Mouse (Mus musculus): ENCODE results near the gene Fam19a1. TPM values are rescaled to one million over a fixed set of nuclear protein-coding genes. Genes with fewer than 3 reads are reported as not detected.

The Fam19a1 gene
- polyA plus RNA-seq, 1 experiment from 2014 or later = 10.6 TPM

DNA sequence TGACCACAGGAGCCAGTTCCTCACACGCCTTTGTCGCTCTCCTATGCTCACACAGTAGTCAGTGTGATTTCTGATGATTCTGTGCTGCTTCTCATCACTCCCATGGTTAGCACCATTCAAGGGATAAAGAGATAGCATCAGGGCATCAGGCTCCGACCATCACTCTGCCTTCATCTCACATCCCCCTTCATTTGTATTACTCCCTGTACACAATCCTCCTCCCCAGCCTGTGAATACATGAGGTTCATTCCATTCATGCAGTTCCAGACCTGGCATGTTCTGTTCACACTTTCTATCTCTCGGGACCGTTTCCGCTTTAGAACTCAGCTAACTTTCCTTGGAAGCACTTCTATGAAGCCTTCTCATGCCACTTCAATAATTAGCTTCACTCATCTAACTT lies 259.9 kb downstream of the Fam19a1 start:
- DNase-seq (ENCODE audit: low spot score) = no peak
- no peak overlapping the region for H3K27ac ChIP-seq (ENCODE audit: low read depth)
- no peak overlapping the region for H3K9ac ChIP-seq (ENCODE audit: low read length)
- H3K27me3 ChIP-seq (replicated peaks; ENCODE audit: control insufficient read depth, insufficient read depth, low read length) = no peaks in the 10 kb centered on the region
- H3K9me3 ChIP-seq (ENCODE audit: control insufficient read depth, low read length) = no peaks in the 10 kb centered on the region
- H3K4me3 ChIP-seq (ENCODE audit: low read depth, low read length) = no peak overlapping the region
- WGBS = 91% methylated on average over 6 of the region's 6 CpGs
- ATAC-seq (replicated peaks; ENCODE audit: low FRiP score, low TSS enrichment, low read depth) = no peak
- H3K4me1 ChIP-seq (replicated peaks; ENCODE audit: control insufficient read depth, insufficient read depth, low read length) = no peaks in the 10 kb centered on the region
- H3K4me2 ChIP-seq (ENCODE audit: low read length) = no peak overlapping the region
- H3K36me3 ChIP-seq (ENCODE audit: control insufficient read depth, insufficient read depth, low read length) = no peaks in the 10 kb centered on the region

DNA sequence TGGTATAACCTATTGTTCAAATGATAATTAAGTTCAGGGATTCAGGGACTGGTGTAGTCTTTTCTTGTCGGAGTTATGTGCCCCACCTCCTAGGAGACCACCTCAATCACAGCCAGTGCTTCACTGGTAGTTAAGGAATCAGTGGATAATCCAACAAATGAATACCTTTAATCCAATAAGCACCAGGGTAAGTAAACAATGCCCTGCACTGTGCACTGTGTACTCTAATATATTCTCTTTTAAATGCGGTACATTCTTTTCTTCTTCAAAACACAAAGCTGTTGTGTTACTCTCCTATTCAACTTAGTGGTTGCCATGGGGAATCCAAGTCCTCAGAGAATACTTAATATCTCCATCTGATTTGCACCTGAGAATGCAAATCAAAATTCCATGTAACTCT lies 260.3 kb downstream of the Fam19a1 start:
- Histone ChIP-seq H3K9ac (ENCODE audit: low read length) (no peak overlapping the region), H3K36me3 (ENCODE audit: control insufficient read depth, insufficient read depth, low read length) (no peaks in the 10 kb centered on the region), H3K4me3 (ENCODE audit: low read depth, low read length) (no peak overlapping the region), H3K9me3 (ENCODE audit: control insufficient read depth, low read length) (no peaks in the 10 kb centered on the region), H3K4me2 (ENCODE audit: low read length) (no peak overlapping the region), H3K27ac (ENCODE audit: low read depth) (no peak overlapping the region), H3K27me3 (replicated peaks; ENCODE audit: control insufficient read depth, insufficient read depth, low read length) (no peaks in the 10 kb centered on the region), H3K4me1 (replicated peaks; ENCODE audit: control insufficient read depth, insufficient read depth, low read length) (no peaks in the 10 kb centered on the region)
- DNase-seq (ENCODE audit: low spot score) = no peak
- no peak for ATAC-seq (replicated peaks; ENCODE audit: low FRiP score, low TSS enrichment, low read depth)
- 80% methylated on average over 2 of the region's 2 CpGs for WGBS

GRCm38 (mm10) chr6:96376773-96377172 lies 263.8 kb downstream of the Fam19a1 start:
- Histone ChIP-seq H3K4me1 (replicated peaks; ENCODE audit: control insufficient read depth, insufficient read depth, low read length) (no peaks in the 10 kb centered on the region), H3K9me3 (ENCODE audit: control insufficient read depth, low read length) (no peaks in the 10 kb centered on the region), H3K27ac (ENCODE audit: low read depth) (no peak overlapping the region), H3K4me2 (ENCODE audit: low read length) (no peak overlapping the region), H3K4me3 (ENCODE audit: low read depth, low read length) (no peak overlapping the region), H3K36me3 (ENCODE audit: control insufficient read depth, insufficient read depth, low read length) (no peaks in the 10 kb centered on the region), H3K9ac (ENCODE audit: low read length) (no peak overlapping the region), H3K27me3 (replicated peaks; ENCODE audit: control insufficient read depth, insufficient read depth, low read length) (no peaks in the 10 kb centered on the region)
- DNase-seq (ENCODE audit: low spot score) = no peak
- ATAC-seq (replicated peaks; ENCODE audit: low FRiP score, low TSS enrichment, low read depth) = no peak
- 79% methylated on average over 3 of the region's 3 CpGs for WGBS

DNA sequence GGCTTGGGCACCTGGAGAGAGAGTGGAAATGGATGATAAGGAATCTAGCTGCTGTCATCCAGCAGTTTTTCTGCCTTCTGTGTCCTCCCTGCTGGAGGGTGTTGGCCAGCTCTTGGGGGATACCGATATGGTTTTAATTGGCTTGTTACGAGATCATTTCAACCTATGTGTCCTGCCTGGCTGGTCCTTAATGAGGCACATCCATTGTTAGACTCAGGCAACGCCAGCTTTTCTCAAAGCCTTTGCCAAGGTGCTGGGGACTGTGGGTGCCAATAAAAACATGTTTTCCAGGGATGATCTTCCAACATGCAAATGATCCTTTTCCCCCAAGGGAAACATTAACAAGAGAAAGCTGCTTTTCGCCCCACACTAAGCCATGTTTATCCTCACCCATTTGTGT lies 266.3 kb downstream of the Fam19a1 start:
- no peaks in the 10 kb centered on the region for H3K9me3 ChIP-seq (ENCODE audit: control insufficient read depth, low read length)
- WGBS = 72% methylated on average over 4 of the region's 4 CpGs
- no peak overlapping the region for H3K4me3 ChIP-seq (ENCODE audit: low read depth, low read length)
- H3K27ac ChIP-seq (ENCODE audit: low read depth) = no peak overlapping the region
- no peaks in the 10 kb centered on the region for H3K36me3 ChIP-seq (ENCODE audit: control insufficient read depth, insufficient read depth, low read length)
- H3K27me3 ChIP-seq (replicated peaks; ENCODE audit: control insufficient read depth, insufficient read depth, low read length) = no peaks in the 10 kb centered on the region
- H3K9ac ChIP-seq (ENCODE audit: low read length) = no peak overlapping the region
- ATAC-seq (replicated peaks; ENCODE audit: low FRiP score, low TSS enrichment, low read depth) (no peak), DNase-seq (ENCODE audit: low spot score) (no peak)
- H3K4me2 ChIP-seq (ENCODE audit: low read length) = no peak overlapping the region
- no peaks in the 10 kb centered on the region for H3K4me1 ChIP-seq (replicated peaks; ENCODE audit: control insufficient read depth, insufficient read depth, low read length)

GRCm38 (mm10) chr6:96384441-96384840 lies 271.5 kb downstream of the Fam19a1 start:
- H3K27me3 ChIP-seq (replicated peaks; ENCODE audit: control insufficient read depth, insufficient read depth, low read length) = no peaks in the 10 kb centered on the region
- H3K9ac ChIP-seq (ENCODE audit: low read length) = no peak overlapping the region
- H3K9me3 ChIP-seq (ENCODE audit: control insufficient read depth, low read length) = no peaks in the 10 kb centered on the region
- H3K4me3 ChIP-seq (ENCODE audit: low read depth, low read length) = no peak overlapping the region
- 75% methylated on average over 1 of the region's 1 CpGs for WGBS
- no peaks in the 10 kb centered on the region for H3K36me3 ChIP-seq (ENCODE audit: control insufficient read depth, insufficient read depth, low read length)
- DNase-seq (ENCODE audit: low spot score) (no peak), ATAC-seq (replicated peaks; ENCODE audit: low FRiP score, low TSS enrichment, low read depth) (no peak)
- H3K27ac ChIP-seq (ENCODE audit: low read depth) = no peak overlapping the region
- no peak overlapping the region for H3K4me2 ChIP-seq (ENCODE audit: low read length)
- H3K4me1 ChIP-seq (replicated peaks; ENCODE audit: control insufficient read depth, insufficient read depth, low read length) = no peaks in the 10 kb centered on the region

GRCm38 (mm10) chr6:96418866-96419265 lies 305.9 kb downstream of the Fam19a1 start:
- DNase-seq (ENCODE audit: low spot score) (no peak), ATAC-seq (replicated peaks; ENCODE audit: low FRiP score, low TSS enrichment, low read depth) (no peak)
- no peaks in the 10 kb centered on the region for H3K27me3 ChIP-seq (replicated peaks; ENCODE audit: control insufficient read depth, insufficient read depth, low read length)
- WGBS = 84% methylated on average over 4 of the region's 4 CpGs
- H3K9me3 ChIP-seq (ENCODE audit: control insufficient read depth, low read length) = no peaks in the 10 kb centered on the region
- H3K36me3 ChIP-seq (ENCODE audit: control insufficient read depth, insufficient read depth, low read length) = no peaks in the 10 kb centered on the region
- no peaks in the 10 kb centered on the region for H3K4me1 ChIP-seq (replicated peaks; ENCODE audit: control insufficient read depth, insufficient read depth, low read length)
- H3K4me2 ChIP-seq (ENCODE audit: low read length) = no peak overlapping the region
- no peak overlapping the region for H3K27ac ChIP-seq (ENCODE audit: low read depth)
- H3K9ac ChIP-seq (ENCODE audit: low read length) = no peak overlapping the region
- H3K4me3 ChIP-seq (ENCODE audit: low read depth, low read length) = no peak overlapping the region

DNA sequence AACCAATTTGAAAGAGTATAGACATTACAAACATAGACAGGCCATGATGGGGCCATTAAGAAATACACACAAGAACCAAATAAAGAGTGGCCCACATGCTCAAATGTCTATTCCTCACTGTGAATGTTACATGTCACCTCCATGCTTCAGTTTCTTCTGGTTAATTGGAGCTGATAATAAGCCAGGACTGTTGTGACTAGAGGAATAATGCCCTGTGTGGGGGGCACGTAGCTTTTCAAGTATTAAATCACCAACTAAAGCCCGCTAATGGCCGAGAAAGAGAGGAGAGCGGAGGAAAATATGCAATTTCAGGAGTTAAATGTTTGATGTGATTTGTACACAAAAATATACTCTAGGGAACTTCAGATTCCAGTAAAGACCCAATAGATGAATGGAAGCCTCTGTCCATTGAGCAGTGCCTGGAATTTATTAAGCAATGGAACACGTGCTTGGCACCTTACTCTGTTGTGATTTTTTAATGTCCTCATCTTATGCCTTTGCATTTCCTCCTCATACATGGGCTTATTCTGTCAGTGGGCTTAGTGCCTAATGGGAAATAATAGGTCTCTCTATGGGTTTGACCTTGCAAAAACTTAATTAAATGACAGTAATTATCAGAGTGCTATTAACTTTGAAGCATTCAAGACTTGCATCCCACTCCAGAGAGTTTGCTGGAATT lies 306.9 kb downstream of the Fam19a1 start:
- Histone ChIP-seq H3K27ac (ENCODE audit: low read depth) (no peak overlapping the region), H3K4me1 (replicated peaks; ENCODE audit: control insufficient read depth, insufficient read depth, low read length) (no peaks in the 10 kb centered on the region), H3K36me3 (ENCODE audit: control insufficient read depth, insufficient read depth, low read length) (no peaks in the 10 kb centered on the region), H3K27me3 (replicated peaks; ENCODE audit: control insufficient read depth, insufficient read depth, low read length) (no peaks in the 10 kb centered on the region), H3K9ac (ENCODE audit: low read length) (no peak overlapping the region), H3K4me3 (ENCODE audit: low read depth, low read length) (no peak overlapping the region), H3K9me3 (ENCODE audit: control insufficient read depth, low read length) (no peaks in the 10 kb centered on the region), H3K4me2 (ENCODE audit: low read length) (no peak overlapping the region)
- ATAC-seq (replicated peaks; ENCODE audit: low FRiP score, low TSS enrichment, low read depth) (no peak), DNase-seq (ENCODE audit: low spot score) (no peak)
- WGBS = 87% methylated on average over 5 of the region's 5 CpGs

- no peaks in the 10 kb centered on the region for H3K27me3 ChIP-seq (replicated peaks; ENCODE audit: control insufficient read depth, insufficient read depth, low read length)
- H3K9me3 ChIP-seq (ENCODE audit: control insufficient read depth, low read length) = no peaks in the 10 kb centered on the region
- DNase-seq (ENCODE audit: low spot score) (no peak), ATAC-seq (replicated peaks; ENCODE audit: low FRiP score, low TSS enrichment, low read depth) (no peak)
- no peaks in the 10 kb centered on the region for H3K36me3 ChIP-seq (ENCODE audit: control insufficient read depth, insufficient read depth, low read length)
- H3K4me1 ChIP-seq (replicated peaks; ENCODE audit: control insufficient read depth, insufficient read depth, low read length) = no peaks in the 10 kb centered on the region
- H3K4me3 ChIP-seq (ENCODE audit: low read depth, low read length) = no peak overlapping the region
- H3K9ac ChIP-seq (ENCODE audit: low read length) = no peak overlapping the region
- no peak overlapping the region for H3K4me2 ChIP-seq (ENCODE audit: low read length)
- WGBS = 45% methylated on average over 2 of the region's 2 CpGs
- H3K27ac ChIP-seq (ENCODE audit: low read depth) = no peak overlapping the region
Observed at GRCm38 (mm10) chr6:96420515-96420914, 307.6 kb downstream of the Fam19a1 start.

DNA sequence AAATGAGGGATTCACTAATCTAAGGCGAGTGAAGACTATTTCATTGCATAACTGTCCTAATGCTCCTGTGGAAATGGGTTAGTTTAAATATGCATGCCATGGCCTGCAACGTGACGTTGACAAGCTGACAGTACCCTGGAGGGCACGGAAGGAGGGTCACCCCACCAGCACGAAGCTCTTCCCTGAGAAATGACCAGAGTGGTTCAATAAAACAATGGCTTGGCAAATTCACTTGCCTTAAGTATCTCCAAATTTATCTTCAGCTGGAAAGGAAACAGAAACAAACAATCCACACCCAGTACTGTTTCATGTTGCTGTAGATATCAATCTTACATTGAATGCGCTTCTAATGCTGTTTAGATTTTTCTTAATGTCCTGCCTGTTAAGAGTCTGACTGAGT lies 316.4 kb downstream of the Fam19a1 start:
- Histone ChIP-seq H3K9ac (ENCODE audit: low read length) (no peak overlapping the region), H3K4me2 (ENCODE audit: low read length) (no peak overlapping the region), H3K27ac (ENCODE audit: low read depth) (no peak overlapping the region), H3K27me3 (replicated peaks; ENCODE audit: control insufficient read depth, insufficient read depth, low read length) (no peaks in the 10 kb centered on the region), H3K9me3 (ENCODE audit: control insufficient read depth, low read length) (no peaks in the 10 kb centered on the region), H3K4me3 (ENCODE audit: low read depth, low read length) (no peak overlapping the region), H3K4me1 (replicated peaks; ENCODE audit: control insufficient read depth, insufficient read depth, low read length) (no peaks in the 10 kb centered on the region), H3K36me3 (ENCODE audit: control insufficient read depth, insufficient read depth, low read length) (no peaks in the 10 kb centered on the region)
- ATAC-seq (replicated peaks; ENCODE audit: low FRiP score, low TSS enrichment, low read depth) (no peak), DNase-seq (ENCODE audit: low spot score) (no peak)
- 47% methylated on average over 6 of the region's 6 CpGs for WGBS
